Comparison of ENCODE assay signal across 8 mouse cellular contexts in genomic region chr5:149247047-149247904, GRCm38 (mm10). TPM values are rescaled to one million over a fixed set of nuclear protein-coding genes. Genes with fewer than 3 reads are reported as not detected.
DNase-seq lines count a peak whose midpoint lies in the region; ATAC-seq and TF ChIP-seq lines count a peak whose summit lies in the region.

No protein-coding gene starts in this region.

- DNase-seq in embryonic facial prominence, embryonic 14.5 days (ENCODE audit: low spot score), result peak; percentile 25
- no peak for DNase-seq in embryonic facial prominence, embryonic 10.5 days (ENCODE audit: low spot score)
- DNase-seq in thymus, postnatal 4 days, result peak; percentile 45
- no peak for DNase-seq in thymus, postnatal 25 days
- DNase-seq in limb, embryonic 14.5 days (ENCODE audit: low spot score), result peak; percentile 33
- DNase-seq in yolk sac, embryonic 10.5 days (ENCODE audit: low spot score), result peak; percentile 26
- no peak for DNase-seq in forebrain, postnatal 0 days
- no peak for DNase-seq in forebrain, embryonic 10.5 days (ENCODE audit: extremely low spot score, low spot score)

- H3K9ac ChIP-seq in embryonic facial prominence, embryonic 14.5 days (ENCODE audit: low read depth, low read length), result no peak overlapping the region
- H3K9ac ChIP-seq in limb, embryonic 14.5 days (ENCODE audit: low read depth, low read length, severe bottlenecking), result no peak overlapping the region
- H3K9ac ChIP-seq in forebrain, postnatal 0 days, result no peak overlapping the region

- H3K36me3 ChIP-seq in embryonic facial prominence, embryonic 14.5 days (ENCODE audit: control insufficient read depth, insufficient read depth, low read length), result no peaks in the 10 kb centered on the region
- no peaks in the 10 kb centered on the region for H3K36me3 ChIP-seq in embryonic facial prominence, embryonic 10.5 days (replicated peaks)
- no peaks in the 10 kb centered on the region for H3K36me3 ChIP-seq in limb, embryonic 14.5 days (ENCODE audit: control insufficient read depth, insufficient read depth, low read length)
- no peaks in the 10 kb centered on the region for H3K36me3 ChIP-seq in forebrain, postnatal 0 days (ENCODE audit: insufficient read depth)
- H3K36me3 ChIP-seq in forebrain, embryonic 10.5 days (replicated peaks), result no peaks in the 10 kb centered on the region

- peak overlapping the region; percentile 33; the same call in 1 of the 2 replicates for H3K27ac ChIP-seq in embryonic facial prominence, embryonic 14.5 days (replicated peaks; ENCODE audit: low read depth, low read length)
- H3K27ac ChIP-seq in embryonic facial prominence, embryonic 10.5 days (replicated peaks), result no peak overlapping the region; the same call in 1 of the 2 replicates
- H3K27ac ChIP-seq in limb, embryonic 14.5 days (replicated peaks; ENCODE audit: low read depth, low read length), result no peak overlapping the region
- H3K27ac ChIP-seq in forebrain, postnatal 0 days (ENCODE audit: low read depth, low read length), result no peak overlapping the region
- no peak overlapping the region for H3K27ac ChIP-seq in forebrain, embryonic 10.5 days

- H3K9me3 ChIP-seq in embryonic facial prominence, embryonic 14.5 days (ENCODE audit: control insufficient read depth, low read length), result 0 out of 2 replicates have a peak, but pooled peaks cover 4% of the 10 kb centered on the region
- no peaks in the 10 kb centered on the region for H3K9me3 ChIP-seq in embryonic facial prominence, embryonic 10.5 days
- H3K9me3 ChIP-seq in limb, embryonic 14.5 days (ENCODE audit: control insufficient read depth, low read length), result no peaks in the 10 kb centered on the region
- H3K9me3 ChIP-seq in forebrain, postnatal 0 days (ENCODE audit: low read length), result no peaks in the 10 kb centered on the region
- H3K9me3 ChIP-seq in forebrain, embryonic 10.5 days, result no peaks in the 10 kb centered on the region

- H3K4me1 ChIP-seq in embryonic facial prominence, embryonic 14.5 days (ENCODE audit: control insufficient read depth, insufficient read depth, low read length), result peaks cover 5% of the 10 kb centered on the region; the same call in 1 of the 2 replicates
- H3K4me1 ChIP-seq in embryonic facial prominence, embryonic 10.5 days, result peaks cover 25% of the 10 kb centered on the region
- H3K4me1 ChIP-seq in limb, embryonic 14.5 days (ENCODE audit: control insufficient read depth, insufficient read depth, low read length), result peaks cover 8% of the 10 kb centered on the region
- H3K4me1 ChIP-seq in forebrain, postnatal 0 days (ENCODE audit: insufficient read depth), result no peaks in the 10 kb centered on the region
- H3K4me1 ChIP-seq in forebrain, embryonic 10.5 days, result peaks cover 19% of the 10 kb centered on the region

- no peak for ATAC-seq in embryonic facial prominence, embryonic 14.5 days (ENCODE audit: low read depth)
- no peak for ATAC-seq in limb, embryonic 14.5 days (ENCODE audit: low FRiP score, low read depth)
- ATAC-seq in forebrain, postnatal 0 days, result no peak

- no peak overlapping the region for H3K4me3 ChIP-seq in embryonic facial prominence, embryonic 14.5 days (ENCODE audit: low read depth, low read length)
- H3K4me3 ChIP-seq in embryonic facial prominence, embryonic 10.5 days, result no peak overlapping the region
- no peak overlapping the region for H3K4me3 ChIP-seq in limb, embryonic 14.5 days (replicated peaks; ENCODE audit: low read length)
- H3K4me3 ChIP-seq in forebrain, postnatal 0 days (ENCODE audit: low read depth, low read length), result no peak overlapping the region
- no peak overlapping the region for H3K4me3 ChIP-seq in forebrain, embryonic 10.5 days

- no peak overlapping the region for H3K4me2 ChIP-seq in embryonic facial prominence, embryonic 14.5 days (ENCODE audit: low read depth, low read length)
- peak overlapping the region; percentile 21; the same call in 1 of the 2 replicates for H3K4me2 ChIP-seq in limb, embryonic 14.5 days (replicated peaks; ENCODE audit: low read depth, low read length, severe bottlenecking)
- H3K4me2 ChIP-seq in forebrain, postnatal 0 days (ENCODE audit: low read depth), result no peak overlapping the region

- no peaks in the 10 kb centered on the region for H3K27me3 ChIP-seq in embryonic facial prominence, embryonic 14.5 days (replicated peaks; ENCODE audit: control insufficient read depth, insufficient read depth, low read length)
- H3K27me3 ChIP-seq in embryonic facial prominence, embryonic 10.5 days (replicated peaks; ENCODE audit: low read depth, poor library complexity, severe bottlenecking), result no peaks in the 10 kb centered on the region; the same call in 1 of the 2 replicates
- H3K27me3 ChIP-seq in limb, embryonic 14.5 days (ENCODE audit: control insufficient read depth, insufficient read depth, low read length), result no peaks in the 10 kb centered on the region
- H3K27me3 ChIP-seq in forebrain, postnatal 0 days (ENCODE audit: insufficient read depth, low read length), result no peaks in the 10 kb centered on the region
- H3K27me3 ChIP-seq in forebrain, embryonic 10.5 days (ENCODE audit: poor library complexity, severe bottlenecking), result no peaks in the 10 kb centered on the region

- TF ChIP-seq POLR2A in limb, embryonic 14.5 days (IDR thresholded peaks at IDR 0.05; ENCODE audit: borderline replicate concordance, extremely low read depth, insufficient read depth, insufficient read length), result no peak

- 52% methylated on average over 18 of the region's 20 CpGs for WGBS in embryonic facial prominence, embryonic 14.5 days
- WGBS in embryonic facial prominence, embryonic 10.5 days, result 48% methylated on average over 20 of the region's 20 CpGs
- WGBS in limb, embryonic 14.5 days, result 41% methylated on average over 19 of the region's 20 CpGs
- WGBS in forebrain, postnatal 0 days, result 46% methylated on average over 20 of the region's 20 CpGs
- 54% methylated on average over 20 of the region's 20 CpGs for WGBS in forebrain, embryonic 10.5 days

- no peak for TF ChIP-seq CTCF in forebrain, postnatal 0 days (IDR thresholded peaks at IDR 0.05; ENCODE audit: low read depth)

RNA-seq across cellular contexts. Expression of gene Alox5ap, which starts 17.3 kb away (rescaled TPM):
- polyA plus RNA-seq in embryonic facial prominence, embryonic 14.5 days (2014; fragmentation: Nextera tagmentation; extraction: Ambion mirVana), result 15.9 and 17.4 TPM in 2 replicates
- polyA plus RNA-seq in embryonic facial prominence, embryonic 10.5 days (2016; fragmentation: Nextera tagmentation; extraction: Ambion mirVana), result 5.5 and 5.8 TPM in 2 replicates
- 18.6 and 21.6 TPM in 2 replicates for polyA plus RNA-seq in limb, embryonic 14.5 days (2012; rRNA removed)
- polyA plus RNA-seq in limb, embryonic 14.5 days (2014; fragmentation: Nextera tagmentation; extraction: Ambion mirVana), result 16.1 and 18.7 TPM in 2 replicates
- total RNA-seq in forebrain, postnatal 0 days (2014; rRNA removed), result 3.4 and 11.6 TPM in 2 replicates
- polyA plus RNA-seq in forebrain, postnatal 0 days (2015; fragmentation: Nextera tagmentation; extraction: Ambion mirVana), result 10.8 and 13.3 TPM in 2 replicates
- polyA plus RNA-seq in forebrain, embryonic 10.5 days (2016; fragmentation: Nextera tagmentation; extraction: Ambion mirVana), result 2.6 and 3.9 TPM in 2 replicates

Comparison
In these comparisons a context has a peak if more than half of its experiments do, and no peak if none do; other contexts are left out.
1. DNase-seq: peak in embryonic facial prominence, embryonic 14.5 days (single experiment), thymus, postnatal 4 days (single experiment), limb, embryonic 14.5 days (single experiment) and yolk sac, embryonic 10.5 days (single experiment); none in embryonic facial prominence, embryonic 10.5 days (single experiment), thymus, postnatal 25 days (single experiment), forebrain, postnatal 0 days (single experiment) and forebrain, embryonic 10.5 days (single experiment).